Comparison of ENCODE assay signal across 27 mouse cellular contexts in genomic region chr8:127146055-127146454, GRCm38 (mm10).
DNase-seq lines count a peak whose midpoint lies in the region; ATAC-seq and TF ChIP-seq lines count a peak whose summit lies in the region.
"Had no signal": no experiment of that assay in that cellular context is flagged by ENCODE, and none has a peak within 500 bp of the region (broad histone marks: within the 10 kb centered on the region; RNA-seq: fewer than 3 reads in every experiment).

No protein-coding gene starts in this region.

- H3K4me3 ChIP-seq in liver, embryonic 14.5 days (ENCODE audit: insufficient read depth in 1 of 2, low read depth in 2 of 2, low read length in 2 of 2) = no peak overlapping the region
- H3K4me3 ChIP-seq: embryonic facial prominence, embryonic 12.5 days; forebrain, embryonic 10.5 days; forebrain, embryonic 15.5 days; hindbrain, embryonic 15.5 days; limb, embryonic 10.5 days; limb, embryonic 15.5 days; lung, embryonic 15.5 days; midbrain, embryonic 12.5 days; neural tube, embryonic 13.5 days had no signal

- H3K27ac ChIP-seq in liver, embryonic 14.5 days = no peak overlapping the region
- H3K27ac ChIP-seq: embryonic facial prominence, embryonic 12.5 days; forebrain, embryonic 10.5 days; forebrain, embryonic 15.5 days; hindbrain, embryonic 15.5 days; limb, embryonic 10.5 days; limb, embryonic 15.5 days; lung, embryonic 15.5 days; midbrain, embryonic 12.5 days; neural tube, embryonic 13.5 days had no signal

- intact Hi-C loops in left cerebral cortex, postnatal 10 days (cut with DNase I) = no loop called here

- 0 out of 2 replicates have a peak, but pooled peaks have one; percentile 6 for TF ChIP-seq EP300 in liver, embryonic 14.5 days (IDR thresholded peaks at IDR 0.05; ENCODE audit: low read depth)

- H3K27me3 ChIP-seq in liver, embryonic 14.5 days (ENCODE audit: control insufficient read depth, insufficient read depth, low read length) = no peaks in the 10 kb centered on the region
- H3K27me3 ChIP-seq: embryonic facial prominence, embryonic 12.5 days; forebrain, embryonic 15.5 days; hindbrain, embryonic 15.5 days; limb, embryonic 15.5 days; lung, embryonic 15.5 days; midbrain, embryonic 12.5 days; neural tube, embryonic 13.5 days; Patski had no signal

- peak; percentile 32 to 41 for DNase-seq in heart, adult 18-20 months
- no peak for DNase-seq in heart, adult 9 months (ENCODE audit: low spot score in 2 of 2)
- peak in 1 of 3 experiments; percentile 9 for DNase-seq in liver, embryonic 14.5 days (ENCODE audit: low read depth in 3 of 3, low spot score in 3 of 3)
- no peak for DNase-seq in left cerebral cortex, postnatal 10 days (ENCODE audit: extremely low spot score in 1 of 2, low spot score in 2 of 2)
- DNase-seq: adrenal gland, postnatal 10 days; cerebellum, adult 11-12 months; cerebellum, adult 9-11 months; embryo, embryonic 11 days; kidney, adult 11 months; kidney, postnatal 36 days; right cerebral cortex, postnatal 4 days; thymus, postnatal 25 days had no signal

- H3K36me3 ChIP-seq in liver, embryonic 14.5 days (replicated peaks; ENCODE audit: control insufficient read depth, insufficient read depth, low read depth) = no peaks in the 10 kb centered on the region
- H3K36me3 ChIP-seq: embryonic facial prominence, embryonic 12.5 days; forebrain, embryonic 10.5 days; forebrain, embryonic 15.5 days; G1E; hindbrain, embryonic 15.5 days; limb, embryonic 10.5 days; limb, embryonic 15.5 days; lung, embryonic 15.5 days; midbrain, embryonic 12.5 days; neural tube, embryonic 13.5 days had no signal

- H3K4me1 ChIP-seq in liver, embryonic 14.5 days (replicated peaks; ENCODE audit: control insufficient read depth in 2 of 2, insufficient read depth in 2 of 2, low read length in 1 of 2) = peaks cover 5 to 25% of the 10 kb centered on the region in 2 experiments

- no peak for TF ChIP-seq CTCF in liver, embryonic 14.5 days (IDR thresholded peaks at IDR 0.05; ENCODE audit: low read depth)

- H3K4me2 ChIP-seq in liver, embryonic 14.5 days (ENCODE audit: low read depth) = no peak overlapping the region
- H3K4me2 ChIP-seq: embryonic facial prominence, embryonic 12.5 days; forebrain, embryonic 15.5 days; hindbrain, embryonic 15.5 days; limb, embryonic 15.5 days; lung, embryonic 15.5 days; midbrain, embryonic 12.5 days; neural tube, embryonic 13.5 days had no signal

- peak; percentile 58; the same call in 1 of the 2 replicates for ATAC-seq in erythroid progenitor cell, adult 5-6 weeks (replicated peaks; ENCODE audit: low FRiP score, poor library complexity, severe bottlenecking)
- ATAC-seq in liver, embryonic 14.5 days (ENCODE audit: insufficient read depth) = peak; percentile 79
- peak; percentile 43; the same call in 1 of the 2 replicates for ATAC-seq in megakaryocyte-erythroid progenitor cell, adult 5-6 weeks (replicated peaks; ENCODE audit: low FRiP score, low TSS enrichment, poor library complexity, severe bottlenecking)
- no peak for ATAC-seq in monocyte, adult 5-6 weeks (replicated peaks; ENCODE audit: insufficient number of reproducible peaks, low FRiP score, low TSS enrichment, poor library complexity, severe bottlenecking)
- ATAC-seq: forebrain, embryonic 15.5 days; inflammation-experienced regulatory T-cells, adult 6 months; Patski had no signal

- H3K9ac ChIP-seq in liver, embryonic 14.5 days (replicated peaks) = no peak overlapping the region
- H3K9ac ChIP-seq: embryonic facial prominence, embryonic 12.5 days; forebrain, embryonic 15.5 days; hindbrain, embryonic 15.5 days; limb, embryonic 15.5 days; lung, embryonic 15.5 days; midbrain, embryonic 12.5 days; neural tube, embryonic 13.5 days had no signal

- 10% methylated on average over 4 of the region's 4 CpGs for WGBS in liver, embryonic 14.5 days (ENCODE audit: insufficient replicate concordance)

- H3K9me3 ChIP-seq in liver, embryonic 14.5 days (ENCODE audit: control insufficient read depth, low read length) = no peaks in the 10 kb centered on the region
- H3K9me3 ChIP-seq: embryonic facial prominence, embryonic 12.5 days; forebrain, embryonic 10.5 days; forebrain, embryonic 15.5 days; hindbrain, embryonic 15.5 days; limb, embryonic 10.5 days; limb, embryonic 15.5 days; lung, embryonic 15.5 days; midbrain, embryonic 12.5 days; neural tube, embryonic 13.5 days had no signal

Comparison
In these comparisons a context has a peak if more than half of its experiments do, and no peak if none do; other contexts are left out.
1. DNase-seq: peak in heart, adult 18-20 months (2 of 2); none in heart, adult 9 months (0 of 2) and left cerebral cortex, postnatal 10 days (0 of 2).